Mouse (Mus musculus): ENCODE measurements around the gene Usp29. TPM values are rescaled to one million over a fixed set of nuclear protein-coding genes. Genes with fewer than 3 reads are reported as not detected.

Usp29 gene
- 9.3 and 9.5 TPM in 2 replicates for polyA plus RNA-seq (2014; fragmentation: Nextera tagmentation; extraction: Ambion mirVana)

DNA sequence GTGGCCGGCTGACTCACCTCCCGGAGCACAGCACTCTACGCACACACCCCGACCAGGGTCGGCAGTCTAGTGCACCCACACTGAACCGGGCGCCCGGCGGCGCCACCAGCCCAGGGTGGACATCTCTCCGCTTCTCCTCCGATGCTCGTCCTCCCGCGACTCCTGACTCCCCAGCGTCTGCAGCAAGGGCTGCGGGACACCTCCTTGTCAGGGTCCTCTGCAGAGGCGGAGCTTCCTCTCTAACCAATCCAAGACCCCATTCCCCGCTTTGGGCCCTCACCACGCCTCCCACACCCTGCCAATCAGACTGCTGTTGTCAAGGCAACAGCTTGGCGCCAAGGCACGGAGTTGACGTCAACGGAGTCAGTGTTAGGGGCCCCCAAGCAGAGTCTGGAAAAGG, at the start of gene Usp29, which contains the start of gene Peg3:
Gene Usp29 (plus strand): TSS at position 338 of the 400 bp plus-strand sequence.
Gene Peg3 (minus strand): TSS at position 191 of the 400 bp plus-strand sequence.
- Histone ChIP-seq H3K9ac (ENCODE audit: low read depth, low read length) (peak within 1 kb of the TSS; percentile 74), H3K4me3 (ENCODE audit: low read length) (peak within 1 kb of the TSS; percentile 66), H3K4me2 (replicated peaks; ENCODE audit: low read depth, low read length) (peak within 1 kb of the TSS; percentile 57), H3K27me3 (ENCODE audit: control insufficient read depth, insufficient read depth, low read length) (no peaks in the 10 kb centered on the region), H3K36me3 (ENCODE audit: control insufficient read depth, insufficient read depth, low read length) (peaks cover 10% of the 10 kb centered on the region; the same call in 1 of the 2 replicates), H3K9me3 (ENCODE audit: control insufficient read depth, low read length) (peaks cover 37% of the 10 kb centered on the region), H3K4me1 (ENCODE audit: control insufficient read depth, insufficient read depth, low read length) (no peaks in the 10 kb centered on the region), H3K27ac (ENCODE audit: low read depth, low read length) (peak within 1 kb of the TSS; percentile 88)
- ATAC-seq (ENCODE audit: low FRiP score, low TSS enrichment): peak; percentile 71
- 58% methylated on average over 24 of the region's 24 CpGs for WGBS

DNA sequence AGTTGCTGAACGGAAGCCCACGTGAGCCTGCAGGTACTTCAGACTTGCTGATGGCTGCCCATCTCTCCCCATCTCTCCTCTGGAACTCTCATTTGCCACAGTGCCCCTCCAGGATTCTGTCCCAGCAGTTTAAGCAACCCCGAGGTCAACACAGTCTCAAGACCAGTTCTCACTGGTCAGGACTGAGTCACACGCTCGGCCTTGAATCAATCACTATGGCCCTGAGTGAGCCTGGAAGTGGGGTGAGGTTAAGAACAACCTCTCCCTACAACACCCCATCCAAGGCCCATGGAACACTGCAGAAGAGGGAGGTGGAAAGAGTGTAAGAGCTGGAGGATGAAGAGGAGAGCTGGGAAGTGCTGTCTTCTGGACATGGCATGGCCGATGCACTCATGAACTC, 44.9 kb upstream of the Usp29 start:
- WGBS: 94% methylated on average over 6 of the region's 6 CpGs
- no peak for ATAC-seq (ENCODE audit: low FRiP score, low TSS enrichment)
- Histone ChIP-seq H3K27ac (ENCODE audit: low read depth, low read length) (no peak overlapping the region), H3K4me1 (ENCODE audit: control insufficient read depth, insufficient read depth, low read length) (no peaks in the 10 kb centered on the region), H3K27me3 (ENCODE audit: control insufficient read depth, insufficient read depth, low read length) (no peaks in the 10 kb centered on the region), H3K4me3 (ENCODE audit: low read length) (no peak overlapping the region), H3K36me3 (ENCODE audit: control insufficient read depth, insufficient read depth, low read length) (no peaks in the 10 kb centered on the region; the same call in 1 of the 2 replicates), H3K9me3 (ENCODE audit: control insufficient read depth, low read length) (no peaks in the 10 kb centered on the region), H3K4me2 (replicated peaks; ENCODE audit: low read depth, low read length) (no peak overlapping the region), H3K9ac (ENCODE audit: low read depth, low read length) (no peak overlapping the region)

DNA sequence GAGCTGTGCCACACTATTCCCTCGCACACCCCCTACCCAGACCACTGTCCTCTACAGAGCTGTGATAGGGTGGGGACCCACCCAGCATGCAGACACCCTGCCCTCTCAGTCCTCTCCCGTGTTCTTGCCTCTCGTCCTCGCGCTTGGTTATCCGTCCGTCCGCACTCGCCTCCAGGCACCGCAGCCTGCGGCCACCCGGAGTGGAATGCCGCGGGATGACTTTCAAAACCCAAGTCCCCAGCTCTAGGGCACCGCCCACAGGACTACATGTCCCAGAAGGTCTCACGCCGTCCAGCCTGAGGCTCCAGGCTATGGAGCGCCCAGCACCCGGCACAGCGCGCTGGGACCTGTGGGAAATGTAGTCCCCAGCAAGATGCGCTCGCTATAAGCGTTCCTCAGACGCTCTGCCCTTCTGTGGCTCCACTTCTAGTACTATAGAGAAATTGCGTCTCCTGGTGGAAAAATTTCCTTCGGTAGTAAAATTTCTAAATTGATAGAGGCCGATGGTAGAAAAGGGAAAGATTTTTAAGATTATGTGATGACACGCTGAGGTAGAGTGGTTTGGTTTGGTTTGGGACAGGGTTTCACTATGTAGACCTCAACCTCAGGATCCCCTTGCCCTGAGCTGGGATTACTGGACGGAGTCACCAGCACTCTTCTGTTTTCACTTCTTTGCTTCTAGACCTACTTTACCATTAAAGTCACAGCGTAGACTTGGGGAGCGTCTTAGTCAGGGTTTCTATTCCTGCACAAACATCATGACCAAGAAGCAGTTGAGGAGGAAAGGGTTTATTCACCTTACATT, 33.9 kb upstream of the Usp29 start, which contains the start of gene Zim1:
Gene Zim1 (minus strand): TSS at position 210 of the 805 bp plus-strand sequence.
- Histone ChIP-seq H3K4me3 (ENCODE audit: low read length) (peak within 1 kb of the TSS; percentile 49), H3K27me3 (ENCODE audit: control insufficient read depth, insufficient read depth, low read length) (no peaks in the 10 kb centered on the region), H3K9ac (ENCODE audit: low read depth, low read length) (peak within 1 kb of the TSS; percentile 54; the same call in 1 of the 2 replicates), H3K27ac (ENCODE audit: low read depth, low read length) (no peak within 1 kb of the TSS), H3K4me2 (replicated peaks; ENCODE audit: low read depth, low read length) (peak within 1 kb of the TSS; percentile 77), H3K9me3 (ENCODE audit: control insufficient read depth, low read length) (no peaks in the 10 kb centered on the region; the same call in 1 of the 2 replicates), H3K4me1 (ENCODE audit: control insufficient read depth, insufficient read depth, low read length) (no peaks in the 10 kb centered on the region), H3K36me3 (ENCODE audit: control insufficient read depth, insufficient read depth, low read length) (no peaks in the 10 kb centered on the region)
- peak; percentile 99 for ATAC-seq (ENCODE audit: low FRiP score, low TSS enrichment)
- WGBS: 10% methylated on average over 32 of the region's 32 CpGs

DNA sequence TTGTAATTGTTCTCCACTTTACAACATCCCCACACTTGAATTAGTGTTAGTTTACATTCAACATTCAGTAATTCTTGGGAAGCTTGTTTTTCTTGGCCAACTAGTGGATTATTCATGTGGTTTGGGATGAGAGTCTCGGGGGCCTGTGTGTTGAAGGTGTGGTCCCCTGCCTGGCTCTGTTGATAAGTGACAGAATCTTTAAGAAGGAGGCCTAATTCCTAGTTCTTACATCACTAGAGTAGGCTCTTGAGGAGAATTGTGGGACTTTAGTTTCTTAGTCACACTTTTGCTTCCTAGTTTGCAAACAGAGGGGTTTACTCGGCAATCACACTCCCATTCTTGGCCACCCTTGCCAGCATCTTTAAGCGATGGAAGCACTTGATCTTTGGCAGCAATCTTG, 31.1 kb upstream of the Usp29 start:
- Histone ChIP-seq H3K4me2 (replicated peaks; ENCODE audit: low read depth, low read length) (no peak overlapping the region), H3K9me3 (ENCODE audit: control insufficient read depth, low read length) (no peaks in the 10 kb centered on the region; the same call in 1 of the 2 replicates), H3K36me3 (ENCODE audit: control insufficient read depth, insufficient read depth, low read length) (no peaks in the 10 kb centered on the region), H3K27ac (ENCODE audit: low read depth, low read length) (no peak overlapping the region), H3K4me3 (ENCODE audit: low read length) (no peak overlapping the region), H3K4me1 (ENCODE audit: control insufficient read depth, insufficient read depth, low read length) (no peaks in the 10 kb centered on the region), H3K9ac (ENCODE audit: low read depth, low read length) (no peak overlapping the region), H3K27me3 (ENCODE audit: control insufficient read depth, insufficient read depth, low read length) (no peaks in the 10 kb centered on the region)
- no peak for ATAC-seq (ENCODE audit: low FRiP score, low TSS enrichment)
- 75% methylated on average over 3 of the region's 3 CpGs for WGBS

- H3K4me3 ChIP-seq (ENCODE audit: low read length): no peak overlapping the region
- no peak overlapping the region for H3K9ac ChIP-seq (ENCODE audit: low read depth, low read length)
- no peak overlapping the region for H3K4me2 ChIP-seq (replicated peaks; ENCODE audit: low read depth, low read length)
- H3K27ac ChIP-seq (ENCODE audit: low read depth, low read length): no peak overlapping the region
- peaks cover 60% of the 10 kb centered on the region for H3K36me3 ChIP-seq (ENCODE audit: control insufficient read depth, insufficient read depth, low read length)
- H3K9me3 ChIP-seq (ENCODE audit: control insufficient read depth, low read length): no peaks in the 10 kb centered on the region; the same call in 1 of the 2 replicates
- H3K27me3 ChIP-seq (ENCODE audit: control insufficient read depth, insufficient read depth, low read length): no peaks in the 10 kb centered on the region
- WGBS: 95% methylated on average over 23 of the region's 23 CpGs
- ATAC-seq (ENCODE audit: low FRiP score, low TSS enrichment): no peak
- no peaks in the 10 kb centered on the region for H3K4me1 ChIP-seq (ENCODE audit: control insufficient read depth, insufficient read depth, low read length)
These were observed 22.9 kb upstream of the Usp29 start for GRCm38 (mm10) chr7:6707416-6708015.

GRCm38 (mm10) chr7:6708451-6709180, 21.8 kb upstream of the Usp29 start:
- Histone ChIP-seq H3K4me1 (ENCODE audit: control insufficient read depth, insufficient read depth, low read length) (no peaks in the 10 kb centered on the region), H3K27ac (ENCODE audit: low read depth, low read length) (no peak overlapping the region), H3K9ac (ENCODE audit: low read depth, low read length) (no peak overlapping the region), H3K36me3 (ENCODE audit: control insufficient read depth, insufficient read depth, low read length) (peaks cover 69% of the 10 kb centered on the region), H3K27me3 (ENCODE audit: control insufficient read depth, insufficient read depth, low read length) (no peaks in the 10 kb centered on the region), H3K4me2 (replicated peaks; ENCODE audit: low read depth, low read length) (no peak overlapping the region), H3K4me3 (ENCODE audit: low read length) (no peak overlapping the region), H3K9me3 (ENCODE audit: control insufficient read depth, low read length) (no peaks in the 10 kb centered on the region; the same call in 1 of the 2 replicates)
- ATAC-seq (ENCODE audit: low FRiP score, low TSS enrichment): no peak
- WGBS: 70% methylated on average over 17 of the region's 17 CpGs

GRCm38 (mm10) chr7:6709396-6709795, 21.0 kb upstream of the Usp29 start:
- 89% methylated on average over 15 of the region's 15 CpGs for WGBS
- Histone ChIP-seq H3K9ac (ENCODE audit: low read depth, low read length) (no peak overlapping the region), H3K27me3 (ENCODE audit: control insufficient read depth, insufficient read depth, low read length) (no peaks in the 10 kb centered on the region), H3K4me1 (ENCODE audit: control insufficient read depth, insufficient read depth, low read length) (no peaks in the 10 kb centered on the region), H3K4me3 (ENCODE audit: low read length) (no peak overlapping the region), H3K27ac (ENCODE audit: low read depth, low read length) (no peak overlapping the region), H3K4me2 (replicated peaks; ENCODE audit: low read depth, low read length) (no peak overlapping the region), H3K36me3 (ENCODE audit: control insufficient read depth, insufficient read depth, low read length) (peaks cover 74% of the 10 kb centered on the region), H3K9me3 (ENCODE audit: control insufficient read depth, low read length) (no peaks in the 10 kb centered on the region; the same call in 1 of the 2 replicates)
- ATAC-seq (ENCODE audit: low FRiP score, low TSS enrichment): no peak

DNA sequence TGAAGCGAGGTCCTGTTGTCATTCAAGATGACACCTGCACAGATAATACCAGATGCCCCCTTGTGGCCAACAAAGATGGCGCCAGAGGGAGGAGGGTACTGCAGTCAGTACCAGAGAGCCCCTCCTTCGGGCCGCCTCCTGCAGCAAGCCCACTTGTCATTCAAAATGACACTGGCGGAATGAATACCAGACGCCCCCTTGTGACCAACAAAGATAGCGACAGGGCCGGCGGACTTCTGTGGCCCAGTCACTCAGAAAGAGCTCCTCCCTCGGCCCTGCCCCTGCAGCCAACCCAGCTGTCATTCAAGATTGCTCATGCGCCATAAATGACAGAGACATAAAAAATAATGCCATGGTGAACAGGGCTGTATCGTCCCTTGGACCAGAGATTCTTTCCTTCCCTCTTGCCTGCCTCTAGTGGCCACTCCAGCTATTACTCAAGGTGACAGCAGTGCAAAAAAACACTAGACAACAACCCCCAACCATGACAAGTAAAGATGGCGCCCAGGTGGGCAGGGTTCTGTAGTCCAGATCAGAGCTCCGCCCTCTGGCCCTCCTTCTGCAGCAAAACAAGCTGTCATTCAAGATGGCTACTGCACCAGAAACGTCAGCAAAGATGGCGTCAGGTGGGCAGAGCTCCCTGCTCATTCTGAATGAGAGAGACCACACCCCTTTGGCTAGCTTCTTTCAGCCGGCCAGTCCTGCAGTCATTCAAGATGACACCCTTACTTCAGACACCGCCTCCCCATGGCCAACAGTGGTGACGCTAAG, 2.8 kb upstream of the Usp29 start:
- H3K4me2 ChIP-seq (replicated peaks; ENCODE audit: low read depth, low read length): peak overlapping the region; percentile 28
- peak; percentile 16; the same call in 1 of the 2 replicates for ATAC-seq (ENCODE audit: low FRiP score, low TSS enrichment)
- peaks cover 37% of the 10 kb centered on the region for H3K9me3 ChIP-seq (ENCODE audit: control insufficient read depth, low read length)
- no peaks in the 10 kb centered on the region for H3K4me1 ChIP-seq (ENCODE audit: control insufficient read depth, insufficient read depth, low read length)
- H3K9ac ChIP-seq (ENCODE audit: low read depth, low read length): no peak overlapping the region
- H3K27ac ChIP-seq (ENCODE audit: low read depth, low read length): peak overlapping the region; percentile 4; the same call in 1 of the 2 replicates
- peak overlapping the region; percentile 66 for H3K4me3 ChIP-seq (ENCODE audit: low read length)
- H3K36me3 ChIP-seq (ENCODE audit: control insufficient read depth, insufficient read depth, low read length): peaks cover 16% of the 10 kb centered on the region; the same call in 1 of the 2 replicates
- H3K27me3 ChIP-seq (ENCODE audit: control insufficient read depth, insufficient read depth, low read length): no peaks in the 10 kb centered on the region
- 50% methylated on average over 19 of the region's 19 CpGs for WGBS
